Mouse (Mus musculus) ES-Bruce4 (cell line): ENCODE data around the gene Slc35f6.

Source experiments
- CTCF ChIP-seq: IDR thresholded peaks from one replicate; pipeline ENCODE4 v1.8.1; 2011; ENCODE audit warnings: low read depth, low read length
- POLR2A ChIP-seq: IDR thresholded peaks from one replicate; pipeline ENCODE4 v1.8.1; 2011; ENCODE audit warnings: low read length; ENCODE audit not compliant: insufficient read depth

GRCm38 (mm10) chr5:30647815-30648560 is at the start of gene Slc35f6:
- TF ChIP-seq CTCF (no peak), POLR2A (peak; percentile 52)
